Mouse (Mus musculus) forebrain, postnatal 0 days (tissue): ENCODE measurements at regions not wholly inside any gene's neighbourhood (a gene's known extent, or its start where the extent isn't known, plus 50 kb on each side); places are given as distances from the start of the nearest gene placed in this dataset.

Experiments
- ATAC-seq: fragments of 200-750 bp; cut with Nextera tagmentation; 2 replicates; pipeline ENCODE4 v1.8.0; 2017; ENCODE audit warnings: mild to moderate bottlenecking, moderate library complexity
- DNase-seq: peaks from one replicate; pipeline ENCODE4 v3.0.0-alpha.2; 2015
- H3K27ac ChIP-seq: fragments of 300-500 bp; sonication (generic); 2 replicates; pipeline ENCODE4 v1.5.1; 2014; ENCODE audit warnings: low read depth, mild to moderate bottlenecking, antibody characterized with exemption, low read length, moderate library complexity, mixed read lengths
- H3K27me3 ChIP-seq: fragments of 300-500 bp; sonication (generic); 2 replicates; pipeline ENCODE4 v1.6.1; 2014; ENCODE audit warnings: mild to moderate bottlenecking, low read length, mixed read lengths; ENCODE audit not compliant: insufficient read depth
- H3K36me3 ChIP-seq: fragments of 300-500 bp; sonication (generic); 2 replicates; pipeline ENCODE4 v1.6.1; 2014; ENCODE audit warnings: mild to moderate bottlenecking, moderate library complexity; ENCODE audit not compliant: insufficient read depth
- H3K4me1 ChIP-seq: fragments of 300-500 bp; sonication (generic); 2 replicates; pipeline ENCODE4 v1.6.1; 2014; ENCODE audit warnings: antibody characterized with exemption; ENCODE audit not compliant: insufficient read depth
- H3K4me2 ChIP-seq: fragments of 300-500 bp; sonication (generic); 2 replicates; pipeline ENCODE4 v1.6.1; 2014; ENCODE audit warnings: low read depth, mild to moderate bottlenecking, moderate library complexity
- H3K4me3 ChIP-seq: fragments of 300-500 bp; sonication (generic); 2 replicates; pipeline ENCODE4 v1.5.1; 2014; ENCODE audit warnings: low read depth, low read length, mixed read lengths
- H3K9ac ChIP-seq: fragments of 300-500 bp; sonication (generic); 2 replicates; pipeline ENCODE4 v1.6.1; 2014; ENCODE audit warnings: mild to moderate bottlenecking
- H3K9me3 ChIP-seq: fragments of 300-500 bp; sonication (generic); 2 replicates; pipeline ENCODE4 v1.6.1; 2016; ENCODE audit warnings: low read length
- CTCF ChIP-seq: sonication (generic); IDR thresholded peaks from 2 replicates; pipeline ENCODE4 v1.5.1; 2016; ENCODE audit warnings: antibody characterized with exemption, control low read depth, low read depth
- WGBS: fragments of 180-500 bp; shearing (Covaris S2); extraction: QIAGEN DNeasy Blood & Tissue Kit; methylation state at CpG from one replicate; pipeline ENCODE4 v1.1.7; 2014; 5-methylcytosine and 5-hydroxymethylcytosine counted together

DNA sequence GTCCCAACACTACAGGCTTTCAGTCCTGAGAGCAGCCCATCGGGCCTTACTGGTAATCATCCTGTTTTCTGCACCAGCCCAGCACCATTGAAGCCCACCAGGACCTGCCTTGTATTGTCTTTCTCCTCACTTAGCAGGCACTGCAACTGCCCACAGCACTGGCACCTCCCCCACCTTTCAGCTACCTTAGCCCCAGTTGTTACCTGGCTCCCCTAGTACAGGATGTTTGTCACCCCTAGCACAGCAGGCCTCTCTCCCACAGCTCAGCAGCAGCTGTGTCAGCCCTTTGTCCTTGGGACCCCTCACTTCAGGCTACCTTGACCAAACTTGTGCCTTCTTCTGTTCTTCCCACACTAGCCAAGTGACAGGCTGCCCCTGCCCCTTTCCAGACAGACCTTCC is 53.6 kb upstream of the Ret start:
- DNase-seq = no peak
- no peak for ATAC-seq
- Histone ChIP-seq H3K4me3 (no peak overlapping the region), H3K36me3 (no peaks in the 10 kb centered on the region), H3K27me3 (no peaks in the 10 kb centered on the region), H3K9me3 (no peaks in the 10 kb centered on the region), H3K4me2 (no peak overlapping the region), H3K27ac (no peak overlapping the region), H3K9ac (no peak overlapping the region), H3K4me1 (no peaks in the 10 kb centered on the region)
- 56% methylated on average over 1 of the region's 1 CpGs for WGBS
- no peak for TF ChIP-seq CTCF

- Histone ChIP-seq H3K4me1 (no peaks in the 10 kb centered on the region), H3K27me3 (no peaks in the 10 kb centered on the region), H3K27ac (no peak overlapping the region), H3K36me3 (no peaks in the 10 kb centered on the region), H3K4me2 (no peak overlapping the region), H3K4me3 (no peak overlapping the region), H3K9ac (no peak overlapping the region), H3K9me3 (no peaks in the 10 kb centered on the region)
- WGBS = 85% methylated on average over 6 of the region's 6 CpGs
- no peak for DNase-seq
- no peak for TF ChIP-seq CTCF
- no peak for ATAC-seq
These were observed 52.5 kb upstream of the Ret start for GRCm38 (mm10) chr6:118250006-118250405.
